Mouse (Mus musculus): ENCODE measurements around the gene Dcaf11. TPM values are rescaled to one million over a fixed set of nuclear protein-coding genes. Genes with fewer than 3 reads are reported as not detected.
A peak's percentile ranks its signal among the peaks of the same experiment; 100 is the strongest.

Gene Dcaf11
- polyA plus RNA-seq, 1 experiment from 2014 or later: 45.9 TPM

DNA sequence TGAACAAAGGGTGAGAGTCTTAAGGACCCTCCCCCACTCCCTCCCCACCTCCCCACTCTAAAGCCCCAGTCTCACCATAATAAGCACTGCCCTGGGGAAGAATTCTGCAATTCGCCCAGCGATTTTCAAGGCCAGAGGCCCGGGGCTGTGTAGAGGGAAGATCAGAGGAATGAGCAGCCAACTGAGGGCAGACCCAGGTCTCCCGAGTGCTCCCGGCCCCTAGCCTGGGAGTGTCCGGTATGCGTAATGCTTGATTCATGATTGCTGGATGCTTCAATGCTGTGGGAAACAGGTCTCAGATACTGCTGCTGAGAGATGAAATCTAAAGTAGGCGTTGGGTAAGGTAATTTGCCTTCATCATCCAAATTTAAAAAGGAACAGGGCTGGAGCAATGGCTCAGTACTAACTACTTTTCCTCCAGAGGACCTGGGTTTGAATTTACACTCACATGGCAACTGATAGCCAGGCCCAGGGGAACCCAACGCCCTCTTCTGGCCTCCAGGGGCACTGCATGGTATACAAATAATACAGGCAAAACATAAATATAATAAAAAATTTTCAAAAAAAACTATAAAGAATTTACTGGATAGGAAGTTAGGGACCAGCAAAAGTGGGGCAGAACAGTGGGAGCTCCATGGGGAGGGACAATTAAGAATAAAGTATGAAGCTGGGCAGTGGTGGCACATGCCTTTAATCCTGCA, 22.3 kb downstream of the Dcaf11 start:
- peaks cover 3% of the 10 kb centered on the region; the same call in 1 of the 2 replicates for H3K4me1 ChIP-seq (replicated peaks; ENCODE audit: control insufficient read depth, insufficient read depth)
- no peaks in the 10 kb centered on the region for H3K27me3 ChIP-seq (ENCODE audit: control insufficient read depth, insufficient read depth, low read length)
- TF ChIP-seq CTCF (IDR thresholded peaks at IDR 0.05; ENCODE audit: low read depth): peak; percentile 56
- no peak for TF ChIP-seq EP300 (optimal IDR thresholded peaks at IDR 0.05)
- 70% methylated on average over 9 of the region's 9 CpGs for WGBS
- ATAC-seq (ENCODE audit: low FRiP score, low TSS enrichment): no peak
- no peak overlapping the region for H3K4me3 ChIP-seq (ENCODE audit: low read depth, low read length)
- peaks cover 4% of the 10 kb centered on the region; the same call in 1 of the 2 replicates for H3K36me3 ChIP-seq (ENCODE audit: control insufficient read depth, insufficient read depth, low read length)
- no peaks in the 10 kb centered on the region for H3K9me3 ChIP-seq (ENCODE audit: control insufficient read depth, low read length)
- no peak overlapping the region for H3K4me2 ChIP-seq (replicated peaks; ENCODE audit: low read depth)
- no peak for DNase-seq (ENCODE audit: low spot score)
- no peak overlapping the region for H3K9ac ChIP-seq (ENCODE audit: low read length)
- no peak overlapping the region for H3K27ac ChIP-seq (replicated peaks)

DNA sequence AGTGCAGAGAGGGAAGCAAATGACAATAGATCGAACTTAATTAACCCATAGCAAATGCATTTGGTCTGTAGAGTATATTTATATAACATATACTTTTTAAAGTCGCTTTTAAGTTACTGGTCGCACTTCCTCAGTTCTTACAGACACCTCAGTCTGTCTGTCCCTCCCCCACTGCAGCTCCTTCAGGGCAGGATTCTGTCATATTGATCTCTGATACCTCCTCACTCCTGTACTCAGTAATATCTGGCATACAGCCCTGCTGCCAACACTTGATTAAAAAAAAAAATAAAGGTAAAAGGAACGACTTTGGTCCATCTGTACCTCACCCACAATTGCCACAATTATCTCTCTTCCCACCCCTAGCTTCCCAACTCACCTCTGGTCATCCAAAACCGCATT, 24.5 kb downstream of the Dcaf11 start:
- H3K36me3 ChIP-seq (ENCODE audit: control insufficient read depth, insufficient read depth, low read length): peaks cover 4% of the 10 kb centered on the region; the same call in 1 of the 2 replicates
- no peak overlapping the region for H3K9ac ChIP-seq (ENCODE audit: low read length)
- 40% methylated on average over 5 of the region's 5 CpGs for WGBS

DNA sequence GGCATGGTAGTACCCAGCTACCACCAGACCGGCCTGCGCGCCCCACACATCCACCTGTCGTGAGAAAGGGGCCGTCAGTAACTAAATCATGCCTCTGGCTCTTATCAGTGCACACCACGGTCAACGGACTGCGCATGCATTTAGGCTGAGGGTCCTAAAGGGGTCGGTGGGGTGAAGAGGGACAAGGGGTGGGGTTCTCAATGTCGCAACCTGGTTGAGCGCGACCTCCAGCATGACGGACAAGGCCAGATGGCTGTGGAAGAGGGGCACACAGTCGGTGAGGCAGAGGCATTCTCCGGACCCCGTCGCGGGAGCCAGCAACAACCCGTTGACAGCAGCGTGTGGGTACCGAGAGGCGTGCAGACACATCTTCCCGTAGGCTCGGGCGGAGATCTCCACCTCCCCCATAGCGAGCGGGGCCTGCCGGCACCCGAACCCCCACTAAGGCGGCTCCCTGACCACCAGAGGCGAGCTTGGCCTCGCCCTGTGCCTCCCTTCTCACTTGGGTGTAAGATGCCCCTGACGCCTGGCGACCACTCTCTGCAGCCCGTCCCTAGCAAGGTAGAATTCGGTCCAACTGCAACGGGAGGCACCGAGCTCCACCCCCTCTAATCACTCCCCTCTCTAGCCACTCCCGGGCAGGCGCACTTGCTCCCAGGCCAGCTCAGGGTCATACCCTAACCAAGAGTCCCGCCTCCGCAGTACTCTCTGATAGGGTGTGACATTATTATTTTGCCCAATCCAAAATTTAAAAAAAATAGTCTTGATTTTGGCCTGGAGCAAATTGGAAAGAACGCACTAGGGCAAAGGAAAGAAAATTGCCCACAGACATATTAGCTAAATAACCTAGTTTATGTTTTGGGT, 25.1 kb downstream of the Dcaf11 start, which contains the start of gene Emc9:
TSS of gene Emc9 (minus strand) at position 601 of the 864 bp plus-strand sequence.
- no peaks in the 10 kb centered on the region for H3K9me3 ChIP-seq (ENCODE audit: control insufficient read depth, low read length)
- H3K27ac ChIP-seq (replicated peaks): peak within 1 kb of the TSS; percentile 73
- peaks cover 3% of the 10 kb centered on the region; the same call in 1 of the 2 replicates for H3K4me1 ChIP-seq (replicated peaks; ENCODE audit: control insufficient read depth, insufficient read depth)
- peak within 1 kb of the TSS; percentile 53 for H3K4me3 ChIP-seq (ENCODE audit: low read depth, low read length)
- H3K27me3 ChIP-seq (ENCODE audit: control insufficient read depth, insufficient read depth, low read length): no peaks in the 10 kb centered on the region
- ATAC-seq (ENCODE audit: low FRiP score, low TSS enrichment) (peak; percentile 85), DNase-seq (ENCODE audit: low spot score) (peak; percentile 78)
- H3K9ac ChIP-seq (ENCODE audit: low read length): peak within 1 kb of the TSS; percentile 63
- H3K36me3 ChIP-seq (ENCODE audit: control insufficient read depth, insufficient read depth, low read length): peaks cover 4% of the 10 kb centered on the region; the same call in 1 of the 2 replicates
- peak within 1 kb of the TSS; percentile 86 for H3K4me2 ChIP-seq (replicated peaks; ENCODE audit: low read depth)
- TF ChIP-seq CTCF (IDR thresholded peaks at IDR 0.05; ENCODE audit: low read depth): no peak
- no peak for TF ChIP-seq EP300 (optimal IDR thresholded peaks at IDR 0.05)
- WGBS: 5% methylated on average over 43 of the region's 43 CpGs

More for the DNA sequence above, 24.5 kb downstream of the Dcaf11 start:
- no peaks in the 10 kb centered on the region for H3K9me3 ChIP-seq (ENCODE audit: control insufficient read depth, low read length)
- ATAC-seq (ENCODE audit: low FRiP score, low TSS enrichment): no peak
- no peak for DNase-seq (ENCODE audit: low spot score)
- H3K4me3 ChIP-seq (ENCODE audit: low read depth, low read length): peak overlapping the region; percentile 53
- H3K27me3 ChIP-seq (ENCODE audit: control insufficient read depth, insufficient read depth, low read length): no peaks in the 10 kb centered on the region
- TF ChIP-seq EP300 (optimal IDR thresholded peaks at IDR 0.05) (no peak), CTCF (IDR thresholded peaks at IDR 0.05; ENCODE audit: low read depth) (no peak)
- peaks cover 3% of the 10 kb centered on the region; the same call in 1 of the 2 replicates for H3K4me1 ChIP-seq (replicated peaks; ENCODE audit: control insufficient read depth, insufficient read depth)
- H3K4me2 ChIP-seq (replicated peaks; ENCODE audit: low read depth): peak overlapping the region; percentile 86
- H3K27ac ChIP-seq (replicated peaks): no peak overlapping the region

DNA sequence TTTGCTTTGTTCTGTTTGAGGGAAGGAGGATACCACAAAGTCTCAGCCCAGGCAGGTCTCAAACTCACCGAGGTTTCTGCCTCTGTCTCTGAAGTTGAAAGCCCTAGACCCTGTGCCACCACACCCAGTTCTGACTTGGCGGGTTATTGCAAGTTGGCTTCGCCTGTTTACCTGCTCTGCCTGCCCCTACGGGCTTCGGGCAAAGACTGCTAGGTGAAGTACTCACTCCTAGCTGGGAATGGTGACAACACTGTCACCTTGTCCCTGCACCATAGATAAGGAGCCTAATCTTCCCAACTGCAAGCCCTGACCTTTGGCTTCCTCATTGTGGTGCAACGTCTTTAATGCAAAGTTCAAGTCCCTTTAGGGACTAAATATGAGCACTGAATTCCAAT, 25.8 kb downstream of the Dcaf11 start:
- TF ChIP-seq CTCF (IDR thresholded peaks at IDR 0.05; ENCODE audit: low read depth) (no peak), EP300 (optimal IDR thresholded peaks at IDR 0.05) (no peak)
- DNase-seq (ENCODE audit: low spot score): peak; percentile 39
- peak overlapping the region; percentile 73 for H3K27ac ChIP-seq (replicated peaks)
- ATAC-seq (ENCODE audit: low FRiP score, low TSS enrichment): peak; percentile 44; the same call in 1 of the 2 replicates
- H3K27me3 ChIP-seq (ENCODE audit: control insufficient read depth, insufficient read depth, low read length): no peaks in the 10 kb centered on the region
- H3K36me3 ChIP-seq (ENCODE audit: control insufficient read depth, insufficient read depth, low read length): peaks cover 3% of the 10 kb centered on the region; the same call in 1 of the 2 replicates
- peaks cover 3% of the 10 kb centered on the region; the same call in 1 of the 2 replicates for H3K4me1 ChIP-seq (replicated peaks; ENCODE audit: control insufficient read depth, insufficient read depth)
- H3K4me3 ChIP-seq (ENCODE audit: low read depth, low read length): peak overlapping the region; percentile 53
- H3K9me3 ChIP-seq (ENCODE audit: control insufficient read depth, low read length): no peaks in the 10 kb centered on the region
- 36% methylated on average over 6 of the region's 6 CpGs for WGBS
- H3K9ac ChIP-seq (ENCODE audit: low read length): no peak overlapping the region
- peak overlapping the region; percentile 86 for H3K4me2 ChIP-seq (replicated peaks; ENCODE audit: low read depth)

DNA sequence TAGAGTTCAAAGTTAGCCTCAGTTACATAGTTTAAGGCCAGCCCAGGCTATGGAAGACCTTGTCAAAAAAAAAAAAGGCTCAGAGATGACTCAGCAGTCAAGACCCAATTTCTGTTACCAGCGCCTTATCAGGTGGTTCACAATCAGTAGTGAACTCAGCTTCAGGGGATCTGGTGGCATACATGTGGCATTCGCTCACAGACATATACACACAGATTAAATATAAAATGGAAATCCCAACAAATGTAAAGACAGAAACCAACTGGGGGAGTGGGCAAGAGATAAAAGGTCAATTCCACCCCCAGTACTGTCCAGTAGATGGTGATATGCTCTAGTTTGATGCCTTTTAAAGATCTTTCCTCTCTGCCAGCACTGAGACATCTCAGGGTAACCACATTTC, 26.3 kb downstream of the Dcaf11 start:
- no peak overlapping the region for H3K4me2 ChIP-seq (replicated peaks; ENCODE audit: low read depth)
- TF ChIP-seq CTCF (IDR thresholded peaks at IDR 0.05; ENCODE audit: low read depth): peak; percentile 20; the same call in 1 of the 2 replicates
- no peak for TF ChIP-seq EP300 (optimal IDR thresholded peaks at IDR 0.05)
- H3K4me3 ChIP-seq (ENCODE audit: low read depth, low read length): no peak overlapping the region
- no peaks in the 10 kb centered on the region for H3K9me3 ChIP-seq (ENCODE audit: control insufficient read depth, low read length)
- H3K27ac ChIP-seq (replicated peaks): peak overlapping the region; percentile 73
- H3K36me3 ChIP-seq (ENCODE audit: control insufficient read depth, insufficient read depth, low read length): no peaks in the 10 kb centered on the region
- no peak overlapping the region for H3K9ac ChIP-seq (ENCODE audit: low read length)
- ATAC-seq (ENCODE audit: low FRiP score, low TSS enrichment) (no peak), DNase-seq (ENCODE audit: low spot score) (no peak)
- WGBS: 90% methylated on average over 2 of the region's 2 CpGs
- no peaks in the 10 kb centered on the region for H3K27me3 ChIP-seq (ENCODE audit: control insufficient read depth, insufficient read depth, low read length)
- H3K4me1 ChIP-seq (replicated peaks; ENCODE audit: control insufficient read depth, insufficient read depth): peaks cover 3% of the 10 kb centered on the region; the same call in 1 of the 2 replicates
